Mouse (Mus musculus) spleen, embryonic (tissue): Measurements from ENCODE around the gene Plekho1.
"Not testable (repeated sequence)": the region's sequence is repeated elsewhere in the genome, so short reads cannot be mapped to it uniquely, and the experiment has no call there.

Source experiments
- CTCF ChIA-PET: fragments of 350-600 bp; sonication (Branson Sonifier 250); formaldehyde crosslinking; loops from one replicate; lab custom pipeline; 2022; lab: Charles Lee

Plekho1 gene

DNA sequence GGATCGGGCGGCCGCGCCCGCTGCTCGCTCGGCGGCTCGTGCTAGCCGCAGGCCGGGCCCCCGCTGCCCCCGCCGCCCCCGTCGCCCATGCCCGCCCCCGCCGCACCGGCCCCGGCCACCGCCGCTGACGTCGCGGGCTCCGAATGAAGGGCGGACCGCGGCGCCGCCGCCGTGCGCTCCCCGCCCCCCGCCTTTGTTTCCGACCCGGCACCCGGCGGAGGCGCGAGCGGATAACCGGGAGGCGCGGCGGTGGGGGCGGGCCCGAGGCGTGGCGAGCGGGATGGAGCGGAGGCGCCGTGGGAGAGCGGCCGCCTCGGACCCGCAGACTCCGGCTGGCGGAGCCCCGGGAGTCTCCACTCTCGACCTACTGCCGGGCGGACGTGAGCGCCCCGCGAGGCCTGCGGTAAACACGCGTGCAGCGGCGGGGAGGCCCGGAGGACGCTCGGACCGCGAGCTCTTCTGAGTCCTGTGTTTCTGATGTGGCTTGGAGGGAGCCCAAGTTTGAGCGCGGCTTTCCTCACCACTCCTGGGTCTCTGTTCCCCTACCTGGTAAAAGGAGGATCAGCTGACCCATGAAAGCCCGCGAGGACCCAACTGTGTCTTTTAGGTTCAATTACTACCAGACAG, at the start of gene Plekho1:
TSS of gene Plekho1 (minus strand) at position 200 of the 627 bp plus-strand sequence.
- CTCF ChIA-PET, result interaction anchor here (0.8 kb wide), 1 partner anchor 30 kb away, joined by 11 read pairs; no protein-coding TSS in a partner anchor

DNA sequence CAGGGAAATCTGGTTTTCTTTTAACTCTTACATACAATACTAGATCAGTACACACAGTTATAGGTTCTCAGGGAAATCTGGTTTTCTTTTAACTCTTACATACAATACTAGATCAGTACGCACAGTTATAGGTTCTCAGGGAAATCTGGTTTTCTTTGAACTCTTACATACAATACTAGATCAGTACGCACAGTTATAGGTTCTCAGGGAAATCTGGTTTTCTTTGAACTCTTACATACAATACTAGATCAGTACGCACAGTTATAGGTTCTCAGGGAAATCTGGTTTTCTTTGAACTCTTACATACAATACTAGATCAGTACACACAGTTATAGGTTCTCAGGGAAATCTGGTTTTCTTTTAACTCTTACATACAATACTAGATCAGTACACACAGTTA, 48.8 kb upstream of the Plekho1 start:
- CTCF ChIA-PET, result not testable (repeated sequence)

DNA sequence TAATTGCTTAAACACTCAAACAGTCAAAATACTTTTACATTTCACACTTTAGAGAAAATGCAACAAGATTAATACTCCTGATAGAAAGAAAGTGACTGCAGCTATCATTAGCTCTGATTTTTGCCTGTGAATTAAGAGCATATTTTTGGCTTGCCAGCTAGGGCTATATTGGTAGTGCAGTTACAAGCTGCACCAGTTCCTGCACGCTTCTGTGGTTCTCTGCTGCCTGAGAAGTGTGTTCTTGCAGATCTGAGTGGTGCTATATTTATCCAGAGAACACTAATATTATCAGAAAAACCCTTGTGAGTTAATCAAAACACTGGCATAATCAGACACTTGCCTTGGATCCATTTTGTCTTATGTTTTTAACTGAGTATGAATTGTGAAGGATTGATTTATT, 47.3 kb upstream of the Plekho1 start:
- CTCF ChIA-PET, result no interaction called here

DNA sequence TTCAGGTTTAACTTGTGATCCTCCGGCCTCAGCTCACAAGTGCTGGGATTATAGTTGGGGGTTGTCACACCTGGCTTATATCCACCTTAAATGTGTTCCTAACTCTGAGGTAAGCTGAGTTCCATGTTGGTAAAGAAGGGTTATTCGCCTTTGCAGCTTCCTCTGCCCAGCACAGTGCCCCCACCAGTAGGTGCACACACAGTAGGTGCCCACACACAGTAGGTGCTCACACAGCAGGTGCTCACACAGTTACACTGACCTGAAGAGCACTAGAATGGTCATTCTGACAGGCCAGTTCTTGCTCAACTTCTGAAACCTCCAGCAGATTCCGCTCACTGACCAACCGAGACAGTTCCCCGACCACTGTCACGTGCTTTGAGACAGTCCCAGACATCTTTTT, 45.3 kb upstream of the Plekho1 start:
- CTCF ChIA-PET, result no interaction called here

DNA sequence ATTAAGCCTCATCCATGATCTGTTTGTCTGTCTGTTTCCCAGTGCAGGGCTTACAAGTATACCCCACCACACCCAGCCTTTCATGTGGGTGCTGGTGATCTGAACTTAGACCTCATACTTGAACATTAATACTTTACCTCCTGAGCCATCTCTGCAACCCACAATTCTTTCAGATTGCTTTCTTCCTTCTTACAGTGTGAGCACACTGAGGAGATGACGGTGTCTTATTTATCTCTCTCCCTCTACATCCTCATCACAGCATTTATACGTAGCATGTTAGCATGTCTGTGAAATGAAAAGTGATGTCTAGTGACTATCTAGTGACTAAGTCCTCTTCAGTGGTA, 44.8 kb upstream of the Plekho1 start:
- CTCF ChIA-PET, result no interaction called here

DNA sequence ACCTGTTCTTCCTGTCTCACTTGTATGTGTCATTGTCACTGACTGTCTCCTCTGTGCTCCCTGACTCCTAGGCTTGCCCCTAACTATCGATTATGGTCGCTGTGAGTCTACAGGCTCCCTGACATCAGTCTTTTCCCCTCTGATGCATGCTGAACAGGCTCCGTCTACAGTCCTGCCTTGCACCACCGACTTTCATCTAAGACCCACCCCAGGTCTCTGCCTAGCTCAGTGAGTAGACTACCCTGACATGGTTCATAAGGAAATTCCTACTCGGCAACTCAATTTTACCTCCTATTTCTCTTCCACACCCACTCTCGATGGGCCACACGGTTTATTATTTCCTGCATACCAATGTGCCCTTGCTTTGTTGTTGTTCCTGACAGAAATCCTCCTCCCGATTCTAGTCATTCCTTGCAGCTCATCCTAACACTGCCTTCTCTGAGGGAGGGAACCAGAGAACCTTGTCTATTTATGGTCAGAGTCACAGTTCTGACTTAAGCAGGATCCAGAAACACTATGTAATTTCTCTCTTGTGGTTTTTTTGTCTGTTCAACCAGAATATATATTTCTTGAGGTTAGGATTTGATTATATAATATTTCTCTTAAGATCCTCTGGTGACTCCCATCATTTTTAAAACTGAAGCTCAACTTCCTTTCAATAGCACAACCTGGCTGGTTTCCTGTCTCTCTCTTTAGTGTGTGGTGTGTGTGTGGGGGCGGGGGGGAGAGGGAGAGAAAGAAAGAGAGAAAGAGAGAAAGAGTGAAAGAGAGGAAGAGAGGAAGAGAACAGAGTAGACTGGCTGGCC, 44.3 kb upstream of the Plekho1 start:
- CTCF ChIA-PET, result interaction anchor here (0.7 kb wide), 1 partner anchor 111 kb away, joined by 13 read pairs; no protein-coding TSS in a partner anchor

DNA sequence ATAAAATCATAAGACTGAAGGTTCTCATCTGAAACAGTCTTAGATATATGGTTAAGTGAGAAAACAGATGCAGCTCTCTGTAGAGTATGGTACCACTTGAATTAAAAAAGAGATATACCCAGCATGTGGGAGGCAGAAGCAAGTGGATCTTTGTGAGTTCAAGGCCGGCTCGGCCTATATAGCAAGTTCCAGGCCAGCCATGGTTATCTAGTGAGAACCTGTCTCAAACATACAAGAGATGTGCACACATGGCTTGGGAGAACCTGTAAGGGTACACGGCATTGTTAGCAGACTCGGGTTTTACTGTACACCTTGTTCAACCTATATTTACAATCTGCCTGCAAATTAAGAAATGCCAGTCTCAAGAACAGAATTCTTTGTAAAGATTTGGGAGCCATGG, 43.0 kb upstream of the Plekho1 start:
- CTCF ChIA-PET, result no interaction called here

DNA sequence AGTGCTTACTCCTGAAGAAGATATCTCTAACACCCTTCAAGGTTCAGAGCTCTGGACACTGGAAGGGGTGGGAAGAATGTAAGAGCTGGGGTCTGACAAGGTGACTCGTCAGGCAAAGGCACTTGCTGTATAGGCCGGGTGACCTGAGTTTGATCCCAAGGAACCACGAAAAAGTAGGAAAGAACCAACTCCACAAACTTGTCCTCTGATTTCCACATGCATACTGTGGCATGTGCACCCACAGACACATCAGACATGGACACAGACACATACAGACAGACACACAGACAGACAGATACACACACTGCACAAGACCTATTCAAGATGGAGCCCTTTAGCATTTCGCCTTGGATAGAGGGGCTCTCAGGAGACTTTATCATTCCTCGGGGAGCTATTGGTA, 42.4 kb upstream of the Plekho1 start:
- CTCF ChIA-PET, result no interaction called here

DNA sequence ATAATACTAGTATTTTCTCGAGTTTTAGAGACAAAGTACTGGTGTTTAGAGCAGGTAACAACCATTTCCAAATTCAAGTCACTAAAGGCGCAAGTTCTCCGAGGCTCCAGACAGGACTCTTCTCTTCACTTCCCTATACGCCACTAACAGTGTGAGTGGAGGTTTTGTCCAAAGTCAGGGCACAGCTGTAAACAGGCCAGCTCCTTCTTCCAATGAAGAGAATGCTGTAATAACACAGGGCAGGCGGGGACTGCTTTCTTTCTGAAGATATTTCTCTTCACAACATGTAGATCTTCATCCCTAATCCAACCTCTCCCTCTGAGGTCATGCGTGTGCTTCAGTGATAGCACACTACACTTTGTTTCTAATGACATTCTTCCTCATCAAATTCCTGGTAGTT, 41.0 kb upstream of the Plekho1 start:
- CTCF ChIA-PET, result no interaction called here

DNA sequence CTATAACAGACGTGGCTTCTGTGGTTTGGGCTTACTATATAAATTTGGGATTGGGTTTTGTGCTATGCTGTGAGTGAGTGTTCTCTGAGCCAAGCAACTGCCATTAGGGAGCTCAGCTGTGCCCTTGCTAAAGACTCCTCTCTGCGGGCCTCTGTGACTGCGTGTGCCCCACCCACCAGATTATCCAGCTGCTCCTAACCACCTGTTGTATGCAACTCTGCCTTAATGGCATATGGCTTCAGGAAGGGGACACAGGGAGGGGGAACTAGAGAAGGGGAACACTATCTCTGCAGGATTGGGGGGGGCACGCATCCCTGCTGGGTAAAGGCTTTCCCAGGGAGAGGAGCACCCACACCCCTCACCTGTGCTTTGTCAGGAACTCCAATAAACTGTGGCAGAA, 37.2 kb upstream of the Plekho1 start:
- CTCF ChIA-PET, result interaction anchor here (0.6 kb wide), 1 partner anchor 151 kb away, joined by 3 read pairs; the partner anchor contains the start of gene Ciart

DNA sequence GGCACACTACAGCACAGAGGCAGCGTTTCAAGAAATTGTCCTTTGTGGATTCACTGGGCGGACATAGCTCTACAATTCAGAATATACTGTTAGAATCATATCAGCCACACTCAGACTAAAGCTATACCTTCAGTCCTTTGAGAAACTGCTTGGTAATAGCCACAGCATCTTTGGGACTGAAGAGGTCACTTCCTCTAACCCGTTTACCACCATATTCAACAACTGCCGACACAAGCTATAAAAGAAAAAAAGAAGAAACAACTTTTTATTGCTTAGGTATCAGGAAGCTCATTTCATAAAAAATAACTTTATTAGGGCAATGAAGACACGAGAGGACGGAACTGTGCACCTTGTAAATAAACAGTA, 36.8 kb upstream of the Plekho1 start:
- CTCF ChIA-PET, result interaction anchor here (0.5 to 0.6 kb wide), 2 partner anchors 46 to 151 kb away, joined by 3 read pairs; partner anchors contain the start of gene Ciart

DNA sequence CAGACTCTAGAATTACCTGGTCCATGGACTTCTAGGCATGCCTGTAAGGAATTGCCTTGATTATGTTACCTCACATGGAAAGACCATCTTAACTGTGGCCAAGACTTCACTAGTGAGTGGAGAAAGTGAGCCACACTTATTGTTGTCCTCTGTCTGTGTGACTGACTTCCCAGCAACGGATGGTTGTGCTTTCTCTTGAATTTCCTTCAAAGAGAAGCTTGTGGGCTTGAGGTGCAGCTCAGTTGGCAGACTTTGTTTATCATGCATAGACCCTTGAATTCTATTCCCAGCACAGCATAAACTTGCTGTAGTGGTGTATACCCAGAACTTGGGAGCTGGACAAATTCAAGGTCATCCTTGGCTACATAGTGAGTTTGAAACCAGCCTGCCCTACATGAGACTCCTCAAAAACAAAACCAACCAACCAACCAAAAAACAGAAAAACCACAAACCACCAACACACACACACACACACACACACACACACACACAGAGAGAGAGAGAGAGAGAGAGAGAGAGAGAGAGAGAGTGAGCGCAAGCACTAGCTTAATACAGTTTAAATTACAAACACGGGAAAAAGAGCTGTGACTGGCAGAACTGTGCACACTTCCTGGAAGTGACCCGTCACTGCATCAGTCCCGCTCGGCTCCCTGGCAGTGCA, 36.3 kb upstream of the Plekho1 start:
- CTCF ChIA-PET, result interaction anchor here (0.5 kb wide), 1 partner anchor 46 kb away, joined by 3 read pairs; no protein-coding TSS in a partner anchor

DNA sequence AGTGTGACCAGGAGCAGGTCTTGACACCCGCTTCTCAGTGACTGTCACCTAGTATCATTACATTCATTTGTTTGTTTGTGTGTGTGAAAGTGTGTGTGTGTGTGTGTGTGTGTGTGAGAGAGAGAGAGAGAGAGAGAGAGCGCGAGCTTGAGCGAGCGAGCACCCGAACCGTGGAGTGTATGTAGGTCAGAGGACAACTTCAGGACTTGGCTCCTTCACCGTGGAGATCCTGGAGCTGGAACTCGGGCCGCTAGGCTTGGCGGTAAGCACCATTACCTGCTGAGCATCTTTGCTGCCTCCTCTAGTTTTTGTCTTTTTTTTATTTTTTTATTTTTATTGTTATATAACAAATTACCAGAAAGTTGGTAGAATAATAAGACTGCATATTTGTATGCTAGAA, 34.0 kb upstream of the Plekho1 start:
- CTCF ChIA-PET, result no interaction called here

DNA sequence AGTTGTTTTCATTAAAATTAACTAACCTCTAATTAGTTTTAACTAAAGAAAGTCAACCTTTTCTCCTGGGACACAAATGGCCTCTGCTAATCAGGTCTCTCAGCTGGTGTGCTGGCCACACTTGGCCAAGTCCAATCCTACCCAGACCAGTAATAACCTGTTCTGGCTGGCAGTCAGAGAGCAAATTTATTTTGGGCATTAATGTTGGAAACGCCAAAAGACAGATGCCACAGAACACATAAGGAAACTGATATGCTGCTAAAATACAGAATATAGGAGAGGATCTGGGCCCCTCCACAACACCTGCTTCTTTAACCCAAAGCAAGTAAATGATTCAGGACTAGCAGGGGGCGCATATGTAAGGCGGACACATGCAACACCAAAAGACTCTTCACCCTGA, 33.5 kb upstream of the Plekho1 start:
- CTCF ChIA-PET, result no interaction called here

DNA sequence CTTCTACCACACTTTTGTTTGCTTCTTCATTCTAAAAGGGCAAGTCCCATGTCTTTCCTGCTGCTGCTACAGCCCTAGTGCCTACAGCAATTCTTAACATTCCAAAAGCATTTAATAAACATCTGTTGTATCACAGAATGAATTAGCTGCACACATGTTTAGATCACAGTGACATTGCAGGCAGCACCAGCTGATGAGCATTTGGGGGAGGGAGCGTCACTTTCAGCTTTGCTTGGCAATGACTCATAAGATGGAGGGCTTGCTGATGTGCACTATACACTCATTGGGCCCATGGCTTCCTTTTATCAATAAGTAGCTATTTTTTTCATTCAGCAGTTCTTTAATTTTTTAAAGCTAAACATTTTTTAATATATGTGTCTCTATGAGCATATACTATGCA, 32.1 kb upstream of the Plekho1 start:
- CTCF ChIA-PET, result interaction anchor here (0.6 kb wide), 1 partner anchor 38 kb away, joined by 3 read pairs; no protein-coding TSS in a partner anchor

DNA sequence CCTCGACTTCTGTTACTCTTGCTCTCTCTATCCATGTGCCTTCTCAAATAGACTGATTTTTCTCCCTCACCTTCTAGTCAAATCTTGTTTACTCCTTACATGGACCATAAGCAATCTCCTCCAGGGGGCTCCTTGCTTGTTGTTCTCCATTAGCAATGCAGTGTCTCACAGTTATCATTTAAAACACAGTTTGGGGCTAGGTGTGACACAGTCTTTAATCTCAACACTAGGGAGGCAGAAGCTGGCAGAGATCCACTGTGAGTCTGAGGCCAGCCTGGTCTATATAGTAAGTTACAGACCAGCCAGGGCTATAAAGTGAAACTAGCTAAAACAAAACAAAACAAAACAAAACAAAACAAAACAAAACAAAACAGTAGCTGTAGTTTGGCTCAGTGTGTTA, 31.3 kb upstream of the Plekho1 start:
- CTCF ChIA-PET, result interaction anchor here (0.6 kb wide), 1 partner anchor 38 kb away, joined by 3 read pairs; no protein-coding TSS in a partner anchor

DNA sequence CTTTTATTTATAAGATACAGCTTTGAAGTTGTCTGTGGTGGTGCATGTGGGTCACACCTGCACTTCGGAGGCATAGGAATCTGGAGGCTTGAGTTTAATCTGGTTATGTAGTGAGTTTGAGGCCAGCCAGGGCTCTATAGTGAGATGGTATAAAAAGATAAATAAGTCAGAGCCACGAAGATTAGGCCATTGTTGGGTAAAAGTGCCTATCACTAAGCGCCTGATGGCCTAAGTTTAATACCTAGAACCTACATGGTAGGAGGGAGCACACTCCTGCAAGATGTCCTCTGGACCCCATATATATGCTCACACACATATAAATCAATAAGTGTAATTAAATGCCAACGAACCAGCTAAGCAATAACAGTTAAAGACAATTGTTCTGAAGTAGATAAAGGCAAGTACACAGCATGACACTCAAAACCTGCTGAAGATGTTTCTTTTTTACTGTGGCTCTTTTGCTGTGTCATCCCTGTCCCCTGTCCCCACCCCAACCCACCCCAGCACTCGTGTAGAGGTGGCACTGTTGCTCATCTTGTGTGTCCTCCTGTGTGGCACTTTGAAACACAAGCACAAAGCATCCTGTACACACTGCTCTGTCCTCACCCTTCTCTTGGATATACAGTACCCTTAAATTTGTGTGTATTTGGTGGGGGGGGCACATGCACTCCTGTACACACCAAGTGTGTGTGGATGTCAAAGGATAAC, 25.8 kb upstream of the Plekho1 start:
- CTCF ChIA-PET, result no interaction called here

DNA sequence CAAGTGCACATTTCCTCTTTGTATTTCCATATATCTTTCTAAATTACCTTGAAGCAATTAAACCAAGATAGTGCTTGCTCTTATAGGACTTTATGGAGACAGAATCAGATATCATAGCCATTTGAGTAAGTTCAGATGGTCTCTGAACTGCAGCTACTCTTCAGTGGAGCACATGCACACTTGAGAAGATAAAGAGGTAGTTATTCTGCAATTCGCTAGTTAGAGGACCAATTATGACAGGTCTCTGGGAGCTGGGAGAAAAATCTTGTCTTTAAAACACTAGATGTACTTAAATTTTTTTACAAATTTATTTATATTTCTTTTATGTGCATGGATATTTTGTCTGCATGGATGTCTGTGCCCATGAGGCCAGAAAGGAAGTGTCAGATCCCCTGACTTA, 24.9 kb upstream of the Plekho1 start:
- CTCF ChIA-PET, result interaction anchor here (0.6 to 1.0 kb wide), 3 partner anchors 34 to 1123 kb away, joined by 3 to 11 read pairs (median 8); no protein-coding TSS in a partner anchor

DNA sequence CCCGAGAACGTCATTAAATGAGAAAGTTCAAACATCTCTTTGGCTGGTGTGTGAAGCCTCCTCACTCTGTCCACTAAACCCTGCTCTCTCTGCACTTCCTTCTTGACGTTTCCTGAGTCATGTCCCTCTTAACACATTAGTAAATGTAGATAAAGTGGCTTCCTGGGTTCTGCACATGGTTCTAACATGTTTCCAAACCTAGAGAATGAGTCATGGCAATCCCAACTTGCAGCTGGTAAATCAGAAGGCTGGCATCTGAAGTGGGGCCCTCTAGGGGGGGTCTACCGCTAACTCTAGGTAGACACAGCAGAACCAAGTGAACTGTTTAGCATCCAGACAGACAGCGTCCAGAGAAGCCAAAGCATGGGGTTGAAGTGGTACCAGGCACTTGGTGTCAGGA, 21.7 kb upstream of the Plekho1 start:
- CTCF ChIA-PET, result no interaction called here

DNA sequence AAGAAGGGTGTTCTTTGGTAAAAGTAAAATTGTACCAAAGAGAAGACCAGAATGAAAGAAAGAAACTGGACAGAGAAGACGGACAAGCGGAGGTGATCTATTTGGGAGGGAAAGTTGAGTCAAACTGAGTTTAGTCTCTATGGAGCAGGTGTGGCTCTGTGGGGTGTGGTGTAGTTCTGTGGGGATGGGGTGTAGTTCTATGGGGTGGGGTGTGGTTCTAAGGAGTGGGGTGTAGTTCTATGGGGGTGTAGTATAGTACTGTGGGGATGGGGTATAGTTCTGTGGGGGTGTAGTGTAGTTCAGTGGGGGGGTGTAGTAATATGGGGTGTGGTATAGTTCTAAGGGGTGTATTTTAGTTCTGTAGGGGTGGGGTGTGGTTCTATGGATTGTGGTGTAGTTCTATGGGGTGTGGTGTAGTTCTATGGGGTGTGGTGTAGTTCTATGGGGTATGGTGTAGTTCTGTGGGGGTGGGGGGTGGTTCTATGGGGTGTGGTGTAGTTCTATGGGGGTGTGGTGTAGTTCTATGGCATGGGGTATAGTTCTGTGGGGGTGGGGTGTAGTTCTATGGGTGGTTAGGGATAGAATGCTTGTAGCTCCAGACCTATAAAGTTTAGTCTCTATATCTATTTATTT, 20.6 kb upstream of the Plekho1 start:
- CTCF ChIA-PET, result no interaction called here

DNA sequence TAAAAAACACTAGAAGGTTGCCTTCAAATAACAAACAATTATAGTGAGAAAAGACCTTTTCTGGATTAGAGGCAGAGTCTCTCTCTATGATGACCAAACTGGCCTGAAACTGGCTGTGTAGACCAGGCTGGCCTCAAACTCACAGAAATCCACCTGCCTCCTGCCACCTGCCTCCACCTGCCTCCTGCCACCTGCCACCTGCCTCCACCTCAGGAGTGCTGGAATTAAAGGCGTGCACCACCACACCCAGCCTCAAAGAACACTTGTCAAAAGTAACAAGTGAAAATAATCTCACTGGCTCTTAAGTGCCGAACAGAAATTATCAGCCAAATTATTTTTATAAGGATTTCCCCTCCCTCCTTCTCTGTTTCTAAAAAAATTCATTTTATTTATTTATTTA, 19.9 kb upstream of the Plekho1 start:
- CTCF ChIA-PET, result no interaction called here
